Mouse (Mus musculus): ENCODE results near the gene Cx3cr1.

Cx3cr1 gene

DNA sequence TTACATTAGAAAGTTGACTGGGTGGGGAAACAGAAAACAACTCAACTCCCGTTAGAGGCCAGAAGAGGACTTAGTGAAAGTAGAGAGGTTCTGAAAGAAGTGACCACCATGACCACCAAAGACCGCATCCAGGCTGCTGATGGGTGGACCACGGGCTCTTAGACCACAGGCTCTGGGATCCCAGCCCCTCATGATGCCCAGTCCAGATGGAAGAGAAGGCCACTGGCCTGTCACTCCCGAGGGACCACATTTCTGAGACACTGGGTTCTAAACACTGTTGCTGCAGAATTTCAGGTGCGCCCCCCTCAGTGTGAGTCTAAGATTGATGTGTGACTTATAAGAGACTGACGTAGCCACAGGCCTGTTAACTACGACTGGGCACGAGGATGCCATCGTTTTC, 180.2 kb downstream of the Cx3cr1 start:
- no peak for DNase-seq (ENCODE audit: low read depth, low spot score)

- DNase-seq (ENCODE audit: low read depth, low spot score) = no peak
Measured at GRCm38 (mm10) chr9:119888843-119889246, 180.8 kb downstream of the Cx3cr1 start.

DNA sequence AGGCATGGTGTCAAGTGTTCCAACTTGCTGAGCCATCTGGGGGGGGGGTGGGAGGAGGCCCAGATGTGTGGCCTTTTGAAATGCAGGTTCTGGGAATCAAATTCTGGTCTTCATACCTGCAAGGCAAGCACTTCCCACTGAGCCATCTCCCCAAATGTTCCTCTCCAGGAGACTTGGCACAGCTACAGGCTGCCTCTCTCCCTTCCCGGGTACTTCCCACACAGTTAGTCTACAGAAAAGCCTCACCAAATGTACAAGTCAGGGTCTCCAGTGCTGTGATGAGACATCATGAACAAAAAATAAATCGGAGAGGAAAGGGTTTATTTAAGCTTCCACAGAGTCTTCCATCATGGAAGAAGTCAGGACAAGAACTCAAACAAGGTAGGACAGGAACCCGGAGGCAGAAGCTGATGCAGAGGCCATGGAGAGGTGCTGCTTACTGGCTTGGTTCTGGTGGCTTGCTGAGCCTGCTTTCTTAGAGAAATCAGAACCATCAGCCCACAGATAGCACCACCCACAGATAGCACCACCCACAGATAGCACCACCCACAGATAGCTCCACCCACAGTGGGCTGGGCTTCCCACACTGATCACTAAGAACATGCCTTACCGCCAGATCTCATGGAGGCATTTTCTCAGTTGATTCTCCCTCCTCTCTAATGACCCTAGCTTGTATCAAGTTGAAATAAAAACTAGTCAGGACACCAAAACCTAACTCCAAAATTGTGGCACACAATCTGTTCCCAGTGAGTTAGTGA, 182.4 kb downstream of the Cx3cr1 start:
- DNase-seq (ENCODE audit: low read depth, low spot score) = no peak

- DNase-seq (ENCODE audit: low read depth, low spot score) = no peak
Measured at GRCm38 (mm10) chr9:119854170-119854569, 215.5 kb downstream of the Cx3cr1 start.

GRCm38 (mm10) chr9:119853071-119853846, 216.4 kb downstream of the Cx3cr1 start:
- DNase-seq (ENCODE audit: low read depth, low spot score) = no peak

DNA sequence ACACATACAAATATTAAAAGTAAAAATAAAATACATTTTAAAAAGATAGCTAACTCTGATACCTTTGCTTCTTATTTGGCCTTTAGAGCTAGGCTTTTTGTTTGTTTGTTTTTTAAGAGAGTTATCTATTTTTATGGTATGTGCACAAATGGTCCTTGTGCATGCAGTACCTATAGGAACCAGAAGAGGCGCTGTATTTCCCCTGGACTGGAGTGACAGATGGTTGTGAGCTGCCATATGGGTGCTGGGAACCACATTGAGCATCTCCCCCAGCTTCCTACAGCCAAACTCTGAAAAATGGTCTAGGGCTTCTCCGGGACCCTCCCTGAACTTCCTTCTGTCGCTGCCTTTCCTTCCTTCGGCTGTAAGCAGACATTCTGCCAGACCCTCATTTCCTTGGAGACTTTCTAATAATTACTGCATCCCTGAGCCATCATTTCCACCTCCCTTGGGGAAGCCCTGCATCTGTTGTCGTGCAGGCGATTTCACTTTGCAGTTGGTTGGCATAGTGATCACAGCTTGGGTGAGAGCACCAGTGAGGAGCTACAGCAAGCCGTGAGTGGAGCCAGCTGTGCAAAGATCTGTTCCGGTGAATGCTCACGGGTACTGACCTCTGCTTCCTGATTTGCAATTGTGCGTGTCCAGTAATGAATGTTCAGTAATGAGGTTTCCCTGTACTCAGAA, 217.2 kb downstream of the Cx3cr1 start:
- DNase-seq (ENCODE audit: low read depth, low spot score) = no peak

Data from brain, embryonic 18.5 days (tissue).